Mouse (Mus musculus): ENCODE results near the gene Arl4c. TPM values are rescaled to one million over a fixed set of nuclear protein-coding genes. Genes with fewer than 3 reads are reported as not detected.

Arl4c gene
- polyA plus RNA-seq, 3 experiments from 2014 or later: 9.6 to 20.2 (median 12.6) TPM

- peak; percentile 91 for ATAC-seq
Measured at GRCm38 (mm10) chr1:88654521-88655472, 47.2 kb downstream of the Arl4c start.

DNA sequence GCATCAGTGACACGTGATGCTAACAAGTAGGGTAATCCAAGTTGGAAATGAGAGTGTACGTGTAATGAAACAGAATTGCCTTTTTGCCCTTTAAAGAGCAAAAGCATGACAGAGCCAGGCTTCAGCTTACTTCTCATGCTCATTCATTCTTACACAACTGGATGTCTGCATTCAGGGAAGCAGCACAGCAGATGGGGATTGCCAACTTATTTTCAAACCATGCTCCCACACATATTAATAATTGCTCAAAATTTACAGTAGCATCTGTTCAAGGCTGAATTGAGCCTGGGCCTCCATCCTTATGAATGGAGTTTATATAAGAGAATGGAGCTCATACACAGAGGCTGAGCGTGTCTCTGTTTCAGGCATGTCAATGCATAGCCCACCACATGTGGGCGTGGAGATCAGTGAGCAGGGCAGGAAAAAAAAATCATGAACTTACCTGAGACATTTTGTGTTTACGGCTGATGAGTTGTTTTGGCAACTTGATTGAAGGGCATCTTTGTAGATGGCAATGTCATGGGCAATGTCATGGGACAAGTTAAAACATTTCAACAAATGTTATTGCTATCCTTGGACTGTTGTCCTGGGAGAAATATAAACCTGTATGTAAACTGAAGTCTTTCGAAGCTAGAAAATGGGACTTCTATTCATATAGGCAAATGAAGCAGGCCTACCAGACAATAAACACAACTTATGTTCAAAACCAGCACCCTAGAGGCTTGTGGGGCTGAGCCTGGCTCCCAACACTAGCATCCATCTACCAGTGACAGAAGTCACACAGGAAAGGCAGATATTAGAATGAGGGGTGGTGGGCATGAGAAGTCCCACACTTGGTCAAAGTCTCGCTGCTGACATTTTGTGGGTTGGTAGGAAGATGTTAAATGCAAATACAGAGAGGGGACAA lies 48.2 kb downstream of the Arl4c start:
- ATAC-seq: no peak

GRCm38 (mm10) chr1:88652682-88653081 lies 49.3 kb downstream of the Arl4c start:
- no peak for ATAC-seq

DNA sequence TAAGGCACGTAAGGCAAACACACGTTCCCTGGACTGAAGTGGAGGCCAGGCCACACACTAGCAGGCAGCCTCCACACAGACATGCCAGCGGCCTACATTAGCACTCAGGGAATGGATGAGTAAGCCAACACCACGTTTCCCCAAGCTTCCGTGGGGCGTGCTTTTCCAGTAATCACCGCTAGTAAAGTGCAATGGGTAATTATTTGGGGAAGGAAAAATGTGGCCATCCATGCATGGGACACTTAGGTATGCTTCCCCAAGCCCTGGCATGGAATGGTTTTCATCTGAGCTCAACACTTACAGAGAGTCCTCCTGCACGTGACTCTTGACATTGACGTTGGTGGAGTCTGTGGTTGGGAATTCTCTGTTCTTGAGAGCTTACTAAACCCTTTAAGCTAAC lies 50.4 kb downstream of the Arl4c start:
- ATAC-seq: no peak

GRCm38 (mm10) chr1:88648742-88649141 lies 53.3 kb downstream of the Arl4c start:
- ATAC-seq: no peak

DNA sequence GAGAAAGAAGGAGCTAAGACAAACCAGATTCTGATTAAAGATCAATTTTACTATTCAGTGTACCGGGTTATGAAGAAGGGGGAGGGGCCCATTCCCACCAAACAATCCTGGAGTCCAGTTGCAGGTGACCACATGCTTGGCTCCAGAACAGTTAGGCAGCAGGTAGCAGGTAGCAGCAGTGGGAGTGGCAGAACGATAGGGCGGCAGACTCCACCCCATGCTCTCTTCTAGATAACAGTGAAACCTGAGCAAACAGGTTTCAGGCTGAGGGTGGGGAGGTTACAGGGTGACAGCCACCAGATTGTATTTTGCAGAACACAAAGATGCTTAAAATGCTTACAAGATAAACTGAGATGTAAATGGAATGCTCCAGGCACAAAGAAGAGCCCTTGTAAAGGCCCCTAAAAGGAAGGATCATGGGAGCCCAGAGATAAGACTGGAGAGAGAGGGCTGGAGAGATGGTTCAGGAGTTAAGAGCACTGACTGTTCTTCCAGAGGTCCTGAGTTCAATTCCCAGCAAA lies 56.4 kb downstream of the Arl4c start:
- no peak for ATAC-seq

GRCm38 (mm10) chr1:88644417-88644816 lies 57.6 kb downstream of the Arl4c start:
- peak; percentile 51 for ATAC-seq

DNA sequence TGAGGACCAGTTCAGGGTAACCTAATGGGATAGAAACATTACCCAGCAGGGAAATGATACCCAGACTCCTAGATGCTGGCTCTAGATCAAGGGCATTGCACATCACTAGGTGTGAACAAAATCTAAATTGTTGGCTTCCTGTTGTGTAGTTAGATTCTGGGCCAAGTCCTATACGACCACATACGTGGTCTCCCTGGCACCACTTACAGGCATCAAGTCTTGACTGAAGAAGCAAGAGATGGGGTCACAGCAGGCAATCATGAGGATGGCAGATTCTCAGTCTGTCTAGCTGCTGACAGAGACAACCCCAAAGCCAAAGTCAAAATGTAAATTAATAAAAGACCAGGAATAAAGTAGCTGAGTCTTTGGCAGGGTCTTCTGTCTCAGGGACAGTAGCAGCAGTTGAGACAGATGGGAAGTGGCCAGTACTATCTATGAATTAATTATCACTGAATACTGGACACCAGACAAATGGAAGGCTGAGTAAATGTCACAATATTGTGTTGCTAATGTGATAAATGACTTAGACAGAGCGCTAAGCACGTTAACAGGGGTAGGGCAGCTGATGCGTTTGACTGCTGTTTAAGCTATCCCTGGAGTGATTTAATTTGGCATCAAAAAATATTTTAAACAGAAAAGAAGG lies 58.7 kb downstream of the Arl4c start:
- no peak for ATAC-seq

- ATAC-seq: no peak
Measured at GRCm38 (mm10) chr1:88642735-88643134, 59.3 kb downstream of the Arl4c start.

GRCm38 (mm10) chr1:88641678-88642215 lies 60.3 kb downstream of the Arl4c start:
- ATAC-seq: no peak

DNA sequence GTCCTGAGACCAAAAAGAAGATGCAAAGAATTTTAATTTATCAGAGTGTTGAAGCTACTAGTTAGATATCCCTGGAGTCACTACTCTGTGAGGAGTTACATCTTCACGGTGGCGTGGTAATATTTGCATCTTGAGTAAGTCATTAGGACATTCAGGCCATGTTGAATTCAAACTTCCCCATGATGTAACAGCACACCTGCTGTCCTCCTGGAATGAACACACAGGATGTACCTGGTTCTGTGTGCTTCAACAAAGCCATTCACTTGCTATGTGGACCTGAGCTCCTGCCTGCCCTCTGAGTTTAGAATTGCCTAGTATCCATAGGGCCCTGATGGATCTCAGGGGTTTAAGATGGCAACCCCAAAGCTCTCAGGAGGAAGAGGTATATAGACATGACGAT lies 60.8 kb downstream of the Arl4c start:
- no peak for ATAC-seq

- peak; percentile 70 for ATAC-seq
Measured at GRCm38 (mm10) chr1:88639432-88640281, 62.4 kb downstream of the Arl4c start.

DNA sequence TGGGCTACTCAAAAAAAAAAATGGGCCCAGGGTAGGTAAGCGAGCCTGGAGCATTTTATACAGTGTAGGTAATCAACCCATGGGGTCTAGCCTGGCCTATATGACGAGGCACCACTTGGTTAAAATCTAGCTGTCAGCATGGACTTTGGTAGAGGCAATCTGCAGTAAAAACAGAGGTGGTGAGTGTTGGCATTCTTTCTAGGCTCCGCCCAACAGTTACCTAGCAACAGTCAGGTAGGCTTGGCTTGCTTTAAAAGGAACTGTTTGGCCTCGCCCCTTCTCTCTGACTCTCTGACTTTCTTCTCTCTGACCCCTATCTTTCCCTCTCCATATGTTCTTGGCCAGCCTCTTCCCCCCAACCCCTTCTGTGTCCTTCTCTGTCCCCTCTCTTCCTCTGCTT lies 63.4 kb downstream of the Arl4c start:
- peak; percentile 23 for ATAC-seq

DNA sequence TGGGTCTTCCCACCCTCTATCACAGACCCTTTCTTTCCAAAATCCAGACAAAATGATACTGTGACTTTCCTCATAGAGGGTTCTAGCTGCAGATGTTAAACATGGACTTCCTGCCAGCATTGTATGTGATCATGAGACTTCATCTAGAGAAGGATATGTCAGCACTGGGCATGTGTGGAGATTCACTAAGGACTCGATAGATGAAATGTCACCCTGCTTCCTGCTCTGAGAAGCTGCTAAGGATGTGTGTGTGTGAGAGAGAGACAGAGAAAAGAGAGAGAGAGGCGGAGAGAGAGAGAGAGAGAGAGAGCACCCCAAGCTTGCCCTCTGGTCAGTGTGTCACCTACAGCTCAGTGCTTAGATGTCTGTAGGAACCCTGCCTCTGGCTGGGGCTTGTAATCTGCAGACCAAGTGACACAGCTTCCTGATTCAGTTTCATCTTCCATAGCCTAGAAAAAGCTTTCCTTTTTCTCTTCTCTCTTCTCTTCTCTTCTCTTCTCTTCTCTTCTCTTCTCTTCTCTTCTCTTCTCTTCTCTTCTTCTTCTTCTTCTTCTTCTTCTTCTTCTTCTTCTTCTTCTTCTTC lies 65.4 kb downstream of the Arl4c start:
- ATAC-seq: peak; percentile 63

GRCm38 (mm10) chr1:88635659-88636058 lies 66.4 kb downstream of the Arl4c start:
- ATAC-seq: no peak

DNA sequence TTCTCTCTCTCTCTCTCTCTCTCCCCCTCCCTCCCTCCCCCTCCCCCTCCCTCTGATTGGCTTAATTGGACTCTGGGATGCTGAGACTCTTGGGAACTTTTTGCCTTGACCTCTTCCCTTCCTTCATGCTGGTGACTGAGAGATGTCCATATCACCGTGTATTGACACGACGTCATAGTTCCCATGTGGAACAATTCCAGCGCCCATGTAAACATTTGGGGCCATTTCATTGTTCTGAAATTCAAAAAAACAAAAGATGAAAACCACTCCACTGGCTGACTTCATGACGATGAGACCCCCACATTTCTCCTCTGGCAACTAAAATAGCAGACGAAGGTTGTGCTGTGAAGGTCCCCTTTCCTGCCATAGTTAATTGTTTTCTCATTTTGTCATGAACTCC lies 69.2 kb downstream of the Arl4c start:
- no peak for ATAC-seq

GRCm38 (mm10) chr1:88629966-88630488 lies 72.0 kb downstream of the Arl4c start:
- no peak for ATAC-seq

DNA sequence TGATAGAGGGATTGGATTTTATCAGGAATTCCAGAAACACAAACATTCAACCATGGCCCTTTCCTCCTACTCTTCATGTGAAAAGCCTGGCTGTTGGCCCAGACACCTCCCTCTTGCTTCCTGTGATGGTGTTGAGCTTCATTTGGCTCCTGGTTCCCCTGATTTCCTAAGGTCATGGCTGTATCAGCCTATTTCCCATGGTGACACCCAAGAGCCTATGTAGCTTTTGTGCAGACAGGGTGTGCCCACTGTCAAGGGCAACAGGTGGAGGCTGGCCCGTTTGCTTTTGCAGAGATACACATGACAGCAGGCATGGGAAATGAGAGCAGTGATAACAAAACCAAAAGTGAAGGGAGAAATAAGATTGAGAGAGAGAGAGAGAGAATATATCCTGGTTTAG lies 76.8 kb downstream of the Arl4c start:
- ATAC-seq: peak; percentile 24

GRCm38 (mm10) chr1:88624376-88624775 lies 77.6 kb downstream of the Arl4c start:
- no peak for ATAC-seq

DNA sequence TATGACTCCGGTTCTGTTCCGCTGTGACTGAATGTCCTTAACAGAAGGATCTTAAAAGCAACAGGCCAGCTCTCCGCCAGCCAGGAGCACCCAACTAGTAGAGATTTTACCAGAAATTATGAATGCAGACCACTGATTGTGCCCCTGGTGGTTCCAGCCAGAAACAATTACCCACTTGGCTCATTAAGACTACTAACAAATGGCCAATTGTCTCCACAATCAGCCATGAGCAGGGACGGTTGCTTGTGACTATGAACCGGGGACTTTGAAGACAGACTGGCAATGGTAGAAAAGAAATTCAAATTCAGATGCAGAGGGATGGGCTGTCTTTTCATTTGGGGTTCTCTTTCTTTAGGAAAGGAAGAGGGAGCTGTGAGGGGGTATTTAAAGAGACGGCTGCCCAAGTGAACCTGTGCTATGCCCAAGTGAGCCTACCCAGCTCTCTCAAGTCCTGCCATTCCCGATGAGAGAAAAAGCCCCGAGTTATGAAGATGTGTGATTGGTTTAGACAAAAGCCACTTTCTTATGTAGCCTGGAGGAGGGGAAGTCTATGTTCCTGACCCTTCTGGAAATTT lies 78.4 kb downstream of the Arl4c start:
- no peak for ATAC-seq

Measured in inflammation-experienced regulatory T-cells, adult 6 months (primary cell).